Mouse (Mus musculus): ENCODE results near the gene Gabbr2. TPM values are rescaled to one million over a fixed set of nuclear protein-coding genes. Genes with fewer than 3 reads are reported as not detected.

Gene Gabbr2
- polyA plus RNA-seq, 1 experiment from 2014 or later = 3.0 TPM

DNA sequence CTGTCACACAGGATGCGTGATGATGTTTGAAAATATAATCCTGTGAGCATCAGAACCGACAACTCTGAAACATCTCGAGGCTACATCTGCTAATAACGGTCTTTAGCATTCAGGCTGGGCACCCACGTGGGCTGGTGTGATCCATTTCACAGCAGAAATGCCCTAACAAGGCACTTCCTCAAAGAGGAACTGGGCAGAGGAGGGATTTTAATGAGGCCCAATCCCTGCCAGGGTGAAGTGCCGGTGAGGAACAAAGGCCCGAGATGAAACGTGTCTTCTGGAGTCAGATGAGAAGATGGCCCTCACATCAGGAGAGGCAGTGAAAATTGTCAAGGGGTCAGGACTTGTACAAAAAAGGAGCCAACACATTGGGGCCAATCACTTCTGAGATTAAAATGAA, 221.6 kb downstream of the Gabbr2 start:
- H3K36me3 ChIP-seq = no peaks in the 10 kb centered on the region
- no peaks in the 10 kb centered on the region for H3K4me1 ChIP-seq
- WGBS = 89% methylated on average over 8 of the region's 8 CpGs

DNA sequence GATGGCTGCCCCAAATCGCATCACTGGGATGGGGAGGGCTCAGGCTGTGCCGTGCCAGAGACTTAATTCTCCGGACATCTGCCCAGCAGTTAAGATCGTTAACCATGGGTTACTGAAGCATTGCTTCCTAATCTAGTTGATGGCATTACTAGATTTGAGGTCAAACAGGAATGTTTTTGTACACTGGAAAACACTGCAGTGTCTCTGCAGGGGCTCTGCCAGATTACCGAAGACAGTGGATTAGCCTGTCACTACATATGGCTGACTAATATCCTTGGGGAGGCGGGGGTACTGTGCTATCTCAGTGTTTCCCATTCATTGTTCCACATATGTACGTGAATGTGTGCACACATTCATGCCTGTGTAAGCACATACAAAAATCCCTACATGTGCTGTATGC, 225.3 kb downstream of the Gabbr2 start:
- H3K9me3 ChIP-seq = no peaks in the 10 kb centered on the region
- no peak overlapping the region for H3K4me3 ChIP-seq
- H3K9ac ChIP-seq = no peak overlapping the region
- ATAC-seq (ENCODE audit: low FRiP score, low read depth) = no peak
- no peak overlapping the region for H3K27ac ChIP-seq
- H3K36me3 ChIP-seq = no peaks in the 10 kb centered on the region
- H3K4me2 ChIP-seq (replicated peaks) = no peak overlapping the region
- 72% methylated on average over 7 of the region's 7 CpGs for WGBS
- no peaks in the 10 kb centered on the region for H3K4me1 ChIP-seq
- no peaks in the 10 kb centered on the region for H3K27me3 ChIP-seq (replicated peaks)

More for the DNA sequence above, 221.6 kb downstream of the Gabbr2 start:
- Histone ChIP-seq H3K4me3 (no peak overlapping the region), H3K27ac (no peak overlapping the region), H3K9me3 (0 out of 2 replicates have a peak, but pooled peaks cover 5% of the 10 kb centered on the region), H3K27me3 (replicated peaks) (no peaks in the 10 kb centered on the region), H3K9ac (no peak overlapping the region), H3K4me2 (replicated peaks) (no peak overlapping the region)
- ATAC-seq (ENCODE audit: low FRiP score, low read depth) = no peak

DNA sequence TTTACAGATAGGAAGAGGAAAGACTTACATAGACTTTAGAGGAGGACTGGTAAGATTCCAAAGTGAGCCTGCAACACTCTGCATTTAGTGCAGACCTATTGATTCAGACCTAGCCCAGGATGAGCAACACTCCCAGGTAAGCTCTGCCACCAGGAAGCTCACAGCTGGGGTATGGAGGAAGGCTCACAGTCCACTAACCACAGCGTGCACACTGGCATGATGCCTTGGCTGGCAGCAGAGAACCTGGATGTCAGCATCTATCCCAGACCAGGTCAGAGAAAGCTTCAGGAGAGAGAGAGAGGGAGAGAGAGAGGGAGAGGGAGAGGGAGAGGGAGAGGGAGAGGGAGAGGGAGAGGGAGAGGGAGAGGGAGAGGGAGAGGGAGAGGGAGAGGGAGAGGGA, 231.8 kb downstream of the Gabbr2 start:
- no peaks in the 10 kb centered on the region for H3K36me3 ChIP-seq
- no peak for ATAC-seq (ENCODE audit: low FRiP score, low read depth)
- WGBS = 84% methylated on average over 1 of the region's 1 CpGs
- no peak overlapping the region for H3K4me3 ChIP-seq
- H3K27ac ChIP-seq = no peak overlapping the region
- no peaks in the 10 kb centered on the region for H3K9me3 ChIP-seq
- H3K27me3 ChIP-seq (replicated peaks) = no peaks in the 10 kb centered on the region
- no peak overlapping the region for H3K4me2 ChIP-seq (replicated peaks)
- H3K9ac ChIP-seq = no peak overlapping the region
- no peaks in the 10 kb centered on the region for H3K4me1 ChIP-seq

DNA sequence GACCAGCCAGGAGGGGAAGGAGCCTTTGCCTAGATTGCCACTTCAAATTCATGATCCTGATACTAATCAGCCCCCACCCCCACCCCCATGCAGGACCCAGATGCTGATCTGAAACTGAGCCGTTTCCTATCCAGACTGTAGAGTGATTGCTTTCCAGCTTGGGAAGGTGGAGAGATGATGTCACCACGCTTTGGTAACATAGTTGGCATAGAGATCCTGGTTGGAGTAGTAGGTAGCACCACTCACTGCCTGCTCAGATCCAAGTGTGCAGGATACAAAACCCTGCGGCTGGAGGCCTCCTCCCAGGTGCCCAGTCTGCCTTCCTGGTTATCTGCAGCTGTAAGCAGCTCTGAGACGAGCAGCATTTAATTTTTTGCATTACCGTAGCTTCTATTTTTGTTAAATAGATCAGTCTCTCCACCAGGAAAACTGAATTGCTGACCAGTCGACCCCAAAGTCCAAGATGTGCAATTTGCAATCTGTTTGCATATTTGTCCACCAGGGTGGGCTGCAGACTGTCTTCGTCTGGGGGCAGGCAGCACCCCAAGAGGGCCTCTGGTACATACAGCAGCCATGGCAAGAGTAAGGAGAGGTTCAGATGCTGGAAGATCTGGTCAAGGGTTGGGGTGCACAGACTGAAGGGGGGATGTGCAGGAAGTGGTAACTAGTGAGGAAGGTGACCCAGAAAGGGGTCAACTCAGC, 233.2 kb downstream of the Gabbr2 start:
- 80% methylated on average over 7 of the region's 7 CpGs for WGBS
- H3K4me3 ChIP-seq = no peak overlapping the region
- no peaks in the 10 kb centered on the region for H3K9me3 ChIP-seq

DNA sequence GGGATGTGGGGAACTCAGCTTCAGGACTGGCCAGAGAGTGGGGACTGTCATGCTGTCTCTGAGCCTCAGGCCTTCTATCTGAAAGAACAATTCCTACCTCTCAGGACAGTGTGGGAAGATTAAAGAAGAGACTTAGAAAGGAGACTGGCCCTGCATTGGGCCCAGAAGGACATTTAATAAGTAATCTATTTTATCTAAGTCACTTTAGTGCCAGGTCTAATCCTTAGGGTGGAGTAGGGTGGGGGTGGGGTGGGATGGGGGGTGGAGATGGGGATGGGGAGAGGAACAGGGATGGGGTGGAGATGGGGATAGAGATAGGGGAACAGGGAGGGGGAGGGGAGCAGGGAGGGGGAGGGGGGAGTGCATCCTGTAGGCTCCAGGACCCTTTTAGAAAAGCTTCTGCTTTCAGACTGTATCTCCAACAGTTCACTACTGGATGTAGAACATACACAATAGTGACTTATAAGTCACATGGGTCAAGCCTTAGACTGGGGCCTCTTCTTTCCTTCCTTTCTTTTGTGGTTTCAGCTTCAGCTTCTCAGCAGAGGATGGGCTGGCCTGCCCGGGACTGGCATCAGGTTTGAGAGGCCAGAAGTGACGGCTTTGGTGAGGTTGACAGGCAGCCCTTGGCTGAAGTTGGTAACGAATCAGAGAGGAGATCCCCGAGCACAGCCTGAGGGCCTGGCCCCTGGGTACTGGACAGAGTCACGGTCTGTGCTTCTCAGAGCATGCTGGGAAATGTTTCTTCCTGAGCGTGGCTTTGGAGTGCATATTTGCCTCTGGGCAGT, 237.1 kb downstream of the Gabbr2 start:
- H3K4me3 ChIP-seq = no peak overlapping the region
- no peaks in the 10 kb centered on the region for H3K36me3 ChIP-seq
- no peaks in the 10 kb centered on the region for H3K9me3 ChIP-seq
- no peaks in the 10 kb centered on the region for H3K27me3 ChIP-seq (replicated peaks)
- no peak overlapping the region for H3K4me2 ChIP-seq (replicated peaks)
- ATAC-seq (ENCODE audit: low FRiP score, low read depth) = no peak
- H3K4me1 ChIP-seq = no peaks in the 10 kb centered on the region; the same call in 1 of the 2 replicates
- no peak overlapping the region for H3K27ac ChIP-seq
- WGBS = 51% methylated on average over 6 of the region's 6 CpGs
- no peak overlapping the region for H3K9ac ChIP-seq

More for the DNA sequence above, 233.2 kb downstream of the Gabbr2 start:
- ATAC-seq (ENCODE audit: low FRiP score, low read depth) = no peak
- Histone ChIP-seq H3K27ac (no peak overlapping the region), H3K4me1 (no peaks in the 10 kb centered on the region; the same call in 1 of the 2 replicates), H3K36me3 (no peaks in the 10 kb centered on the region), H3K9ac (no peak overlapping the region), H3K4me2 (replicated peaks) (no peak overlapping the region), H3K27me3 (replicated peaks) (no peaks in the 10 kb centered on the region)

DNA sequence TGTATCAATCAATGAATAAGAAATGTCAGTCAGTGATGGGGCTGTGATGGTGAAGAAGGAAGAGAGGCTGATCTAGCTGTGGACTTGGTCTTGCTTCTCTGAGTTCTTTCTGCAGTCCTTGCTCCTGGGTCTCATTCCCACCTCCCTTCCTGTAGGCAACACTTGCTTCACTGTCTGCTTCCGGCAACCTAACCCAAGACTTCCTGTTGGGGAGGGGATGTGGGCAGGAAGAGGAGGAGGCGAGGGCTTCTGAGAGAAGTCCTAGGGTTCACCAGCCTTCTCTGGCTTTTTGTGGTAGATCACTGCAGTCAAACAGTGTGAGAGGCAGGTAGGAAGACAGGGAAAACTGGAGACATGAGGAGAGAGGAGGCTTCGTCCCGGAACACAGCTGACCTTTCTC, 239.4 kb downstream of the Gabbr2 start:
- Histone ChIP-seq H3K9me3 (no peaks in the 10 kb centered on the region), H3K4me1 (peaks cover 2% of the 10 kb centered on the region; the same call in 1 of the 2 replicates), H3K9ac (no peak overlapping the region), H3K4me2 (replicated peaks) (no peak overlapping the region), H3K27me3 (replicated peaks) (no peaks in the 10 kb centered on the region), H3K36me3 (no peaks in the 10 kb centered on the region), H3K4me3 (no peak overlapping the region), H3K27ac (no peak overlapping the region)
- WGBS = 81% methylated on average over 4 of the region's 4 CpGs
- no peak for ATAC-seq (ENCODE audit: low FRiP score, low read depth)

DNA sequence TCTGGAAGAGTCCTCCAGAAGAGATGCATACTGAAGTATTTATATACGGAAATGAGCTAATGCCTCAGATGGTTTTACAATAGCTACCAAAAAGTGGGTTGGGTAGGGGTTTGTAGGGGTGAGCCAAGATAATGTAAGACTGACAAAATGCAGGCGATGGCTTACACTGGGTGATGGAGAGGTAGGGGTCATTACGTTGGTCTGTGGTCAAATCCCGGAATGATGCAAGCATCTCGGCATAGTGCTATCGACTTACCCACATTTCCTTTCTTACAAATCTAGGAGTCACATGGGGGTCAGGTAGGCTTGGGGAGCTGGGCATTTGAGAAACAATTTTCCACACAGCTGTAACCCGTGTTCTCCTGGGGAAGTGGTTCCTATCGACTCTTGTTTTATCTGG, 242.7 kb downstream of the Gabbr2 start:
- no peak for ATAC-seq (ENCODE audit: low FRiP score, low read depth)
- Histone ChIP-seq H3K4me3 (no peak overlapping the region), H3K27me3 (replicated peaks) (no peaks in the 10 kb centered on the region), H3K4me1 (peaks cover 9% of the 10 kb centered on the region), H3K27ac (no peak overlapping the region), H3K4me2 (replicated peaks) (no peak overlapping the region), H3K36me3 (no peaks in the 10 kb centered on the region), H3K9ac (no peak overlapping the region), H3K9me3 (no peaks in the 10 kb centered on the region)
- 88% methylated on average over 8 of the region's 8 CpGs for WGBS

DNA sequence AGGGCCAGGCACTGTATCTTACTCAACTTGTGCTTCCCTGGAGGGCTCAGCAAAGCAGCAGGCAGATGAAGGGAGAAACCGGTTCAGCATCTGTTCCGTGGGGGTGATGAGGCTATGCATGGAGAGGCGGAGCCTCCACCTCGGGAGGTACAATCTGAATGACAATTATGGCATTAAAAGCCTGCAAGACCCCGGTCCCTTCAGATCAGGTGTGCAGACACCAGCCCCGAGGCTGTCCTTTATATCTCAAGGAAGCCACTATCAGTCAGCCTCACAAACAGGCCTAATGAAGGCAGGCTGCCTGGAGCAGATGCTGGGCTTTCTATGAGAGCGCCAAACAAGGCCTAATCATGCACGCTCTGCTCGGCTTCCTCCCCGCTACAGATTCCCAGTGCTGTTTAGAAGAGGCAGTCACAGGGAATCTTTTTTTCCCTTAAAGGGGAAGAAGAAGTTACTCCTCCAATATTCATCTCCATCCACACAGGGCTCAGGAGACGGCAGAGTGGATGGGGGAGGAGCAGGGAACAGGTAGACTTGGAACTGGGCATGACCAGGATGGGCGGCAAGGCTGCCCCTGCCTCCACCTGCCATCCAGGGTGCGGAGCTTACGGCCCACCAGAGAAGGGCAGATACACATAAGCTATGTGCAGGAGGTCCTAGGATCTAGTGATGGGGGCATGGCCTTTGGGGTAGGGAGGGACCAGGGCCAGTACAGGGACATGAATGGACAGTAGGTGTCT, 244.5 kb downstream of the Gabbr2 start:
- Histone ChIP-seq H3K27ac (no peak overlapping the region), H3K4me2 (replicated peaks) (no peak overlapping the region), H3K4me3 (no peak overlapping the region), H3K9me3 (no peaks in the 10 kb centered on the region), H3K4me1 (peaks cover 14% of the 10 kb centered on the region), H3K27me3 (replicated peaks) (no peaks in the 10 kb centered on the region), H3K36me3 (no peaks in the 10 kb centered on the region), H3K9ac (peak overlapping the region; percentile 8; the same call in 1 of the 2 replicates)
- WGBS = 33% methylated on average over 14 of the region's 14 CpGs
- ATAC-seq (ENCODE audit: low FRiP score, low read depth) = no peak

DNA sequence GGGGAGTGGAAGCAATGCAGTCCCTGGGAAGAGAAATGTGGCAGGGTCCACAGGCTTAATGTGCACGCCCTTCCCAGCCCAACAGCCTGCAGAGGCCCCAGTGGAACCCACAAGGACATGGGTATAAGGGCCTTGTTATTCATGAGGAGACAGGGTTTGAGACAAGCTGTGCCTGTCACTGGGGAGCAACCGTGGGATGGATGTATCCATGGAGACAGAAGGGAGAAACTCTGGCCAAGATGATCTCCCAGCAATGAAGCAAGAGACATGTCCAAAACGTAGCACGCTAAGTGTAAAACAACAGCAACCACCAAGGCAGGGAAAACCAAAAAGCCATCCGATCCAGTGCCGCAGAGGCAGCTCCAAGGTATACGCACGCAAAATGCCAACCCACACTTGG, 246.1 kb downstream of the Gabbr2 start:
- no peaks in the 10 kb centered on the region for H3K27me3 ChIP-seq (replicated peaks)
- no peak overlapping the region for H3K4me3 ChIP-seq
- 87% methylated on average over 8 of the region's 8 CpGs for WGBS
- H3K4me1 ChIP-seq = peaks cover 19% of the 10 kb centered on the region
- no peak overlapping the region for H3K9ac ChIP-seq
- no peak for ATAC-seq (ENCODE audit: low FRiP score, low read depth)
- no peak overlapping the region for H3K4me2 ChIP-seq (replicated peaks)
- no peak overlapping the region for H3K27ac ChIP-seq
- H3K9me3 ChIP-seq = no peaks in the 10 kb centered on the region
- H3K36me3 ChIP-seq = no peaks in the 10 kb centered on the region

DNA sequence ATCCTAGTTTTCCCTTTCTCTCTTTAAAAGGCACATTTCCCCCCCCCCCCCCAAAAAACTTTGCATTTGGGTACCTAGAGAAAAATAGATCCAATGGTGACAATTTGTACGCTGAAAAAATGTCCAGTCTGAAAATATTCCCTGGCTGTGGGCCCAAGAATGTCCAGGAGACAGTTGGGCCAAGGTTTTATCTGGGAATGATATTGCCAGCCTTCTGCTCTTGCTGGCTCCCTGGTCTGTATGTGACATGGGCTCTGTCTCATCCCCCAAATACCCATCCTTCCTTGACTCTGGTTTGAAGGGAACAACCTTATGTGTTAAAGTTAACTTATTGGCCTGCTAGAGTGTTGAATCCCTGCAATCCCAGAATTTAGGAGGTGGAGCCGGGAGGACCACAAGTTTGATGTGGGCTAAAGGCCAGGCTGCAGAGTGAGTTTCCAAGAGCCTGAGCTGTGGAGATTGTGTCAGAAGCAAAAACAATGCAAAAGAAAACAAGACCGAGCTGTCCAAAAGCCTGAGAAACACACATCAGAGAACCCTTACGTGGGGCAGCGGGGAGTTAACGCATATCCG, 247.0 kb downstream of the Gabbr2 start:
- H3K27me3 ChIP-seq (replicated peaks) = no peaks in the 10 kb centered on the region
- H3K4me2 ChIP-seq (replicated peaks) = no peak overlapping the region
- no peak overlapping the region for H3K27ac ChIP-seq
- H3K9ac ChIP-seq = no peak overlapping the region
- H3K4me3 ChIP-seq = no peak overlapping the region
- H3K9me3 ChIP-seq = no peaks in the 10 kb centered on the region
- H3K36me3 ChIP-seq = no peaks in the 10 kb centered on the region
- peaks cover 19% of the 10 kb centered on the region for H3K4me1 ChIP-seq
- WGBS = 84% methylated on average over 7 of the region's 7 CpGs
- no peak for ATAC-seq (ENCODE audit: low FRiP score, low read depth)

DNA sequence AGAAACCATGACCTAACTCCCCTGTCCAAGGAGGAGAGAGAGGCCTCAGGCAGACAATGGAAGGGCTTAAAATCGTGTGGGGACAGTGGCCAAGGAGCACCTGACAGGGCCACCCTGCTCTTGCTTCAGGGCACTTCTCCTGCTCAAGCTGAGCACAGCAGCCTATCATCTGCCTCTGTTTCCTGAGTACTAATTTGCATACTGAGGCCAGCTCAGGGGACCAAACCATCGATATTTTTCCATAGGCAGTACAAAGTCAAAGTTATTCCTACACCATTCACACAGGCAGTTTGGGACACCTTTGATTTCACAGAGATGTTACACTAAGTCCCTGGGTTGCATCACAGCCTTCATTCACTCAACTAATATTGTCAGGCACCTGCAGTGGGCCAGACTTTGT, 249.1 kb downstream of the Gabbr2 start:
- Histone ChIP-seq H3K4me3 (no peak overlapping the region), H3K4me2 (replicated peaks) (no peak overlapping the region), H3K9me3 (no peaks in the 10 kb centered on the region), H3K36me3 (no peaks in the 10 kb centered on the region), H3K9ac (no peak overlapping the region), H3K27ac (no peak overlapping the region), H3K4me1 (peaks cover 19% of the 10 kb centered on the region), H3K27me3 (replicated peaks) (no peaks in the 10 kb centered on the region)
- no peak for ATAC-seq (ENCODE audit: low FRiP score, low read depth)
- WGBS = 22% methylated on average over 2 of the region's 2 CpGs

All from neural tube, embryonic 12.5 days (tissue).